Comparison of ENCODE assay signal across 19 mouse cellular contexts in the genomic region with DNA sequence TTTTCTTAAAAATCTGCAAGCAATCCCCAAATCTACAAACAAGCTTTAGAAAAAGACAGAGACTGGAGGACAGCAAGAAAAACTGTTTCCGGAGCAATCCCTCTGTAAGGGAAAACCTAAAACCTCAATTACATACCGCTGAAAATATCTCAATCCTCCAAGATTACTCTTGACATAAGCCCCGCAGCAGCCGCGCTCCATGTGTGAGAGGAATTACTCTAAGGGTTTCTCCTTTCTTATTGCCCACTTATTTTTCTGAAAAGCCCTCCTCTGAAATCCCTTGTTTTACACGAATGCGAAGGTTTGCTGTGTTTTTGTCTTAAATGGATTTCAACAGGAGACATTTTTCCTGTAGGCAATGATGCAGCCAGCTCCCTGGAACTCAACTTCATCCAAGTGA.
A peak's percentile ranks its signal among the peaks of the same experiment; 100 is the strongest.
DNase-seq lines count a peak whose midpoint lies in the region; ATAC-seq lines count a peak whose summit lies in the region.
"Had no signal": no experiment of that assay in that cellular context is flagged by ENCODE, and none has a peak within 500 bp of the region (broad histone marks: within the 10 kb centered on the region; RNA-seq: fewer than 3 reads in every experiment).

No protein-coding gene starts in this region.

- no peaks in the 10 kb centered on the region for H3K9me3 ChIP-seq in embryonic facial prominence, embryonic 12.5 days
- H3K9me3 ChIP-seq in embryonic facial prominence, embryonic 14.5 days (ENCODE audit: control insufficient read depth, low read length), result no peaks in the 10 kb centered on the region
- H3K9me3 ChIP-seq in kidney, embryonic 16.5 days (ENCODE audit: low read length), result no peaks in the 10 kb centered on the region
- H3K9me3 ChIP-seq: forebrain, embryonic 13.5 days; forebrain, embryonic 15.5 days had no signal

- no peak for ATAC-seq in embryonic facial prominence, embryonic 12.5 days (ENCODE audit: insufficient number of reproducible peaks, insufficient read depth, low FRiP score, low TSS enrichment)
- ATAC-seq in embryonic facial prominence, embryonic 14.5 days (ENCODE audit: low read depth), result no peak
- ATAC-seq in kidney, embryonic 16.5 days (ENCODE audit: low FRiP score, low TSS enrichment), result no peak
- ATAC-seq in cerebellum, adult (ENCODE audit: insufficient number of reproducible peaks, low FRiP score, low TSS enrichment), result no peak
- ATAC-seq: forebrain, embryonic 13.5 days; forebrain, embryonic 15.5 days; forebrain, postnatal 0 days had no signal

- intact Hi-C loops in heart, postnatal 36 days (cut with DNase I), result no loop called here

- DNase-seq in heart, adult 11 months, result peak; percentile 72
- no peak for DNase-seq in heart, postnatal 36 days
- peak; percentile 64 for DNase-seq in embryonic facial prominence, embryonic 14.5 days (ENCODE audit: low spot score)
- DNase-seq: adrenal gland, adult 2 months; adrenal gland, postnatal 10 days; adrenal gland, postnatal 25 days; cerebellum, adult 11 months; cerebellum, adult 18-20 months; cerebellum, adult 8-10 months; cerebellum, adult 9-11 months; cerebellum, postnatal 14 days; cerebellum, postnatal 36 days; embryo, embryonic 11 days; forebrain, postnatal 0 days had no signal

- H3K9ac ChIP-seq in embryonic facial prominence, embryonic 12.5 days, result no peak overlapping the region
- H3K9ac ChIP-seq in embryonic facial prominence, embryonic 14.5 days (ENCODE audit: low read depth, low read length), result no peak overlapping the region
- no peak overlapping the region for H3K9ac ChIP-seq in kidney, embryonic 16.5 days (replicated peaks; ENCODE audit: low read length)
- H3K9ac ChIP-seq: forebrain, embryonic 13.5 days; forebrain, embryonic 15.5 days; forebrain, postnatal 0 days had no signal

- WGBS in embryonic facial prominence, embryonic 12.5 days, result 55% methylated on average over 7 of the region's 7 CpGs
- 46% methylated on average over 7 of the region's 7 CpGs for WGBS in embryonic facial prominence, embryonic 14.5 days
- 88% methylated on average over 7 of the region's 7 CpGs for WGBS in kidney, embryonic 16.5 days

- H3K4me2 ChIP-seq in embryonic facial prominence, embryonic 12.5 days (replicated peaks), result no peak overlapping the region
- H3K4me2 ChIP-seq in embryonic facial prominence, embryonic 14.5 days (ENCODE audit: low read depth, low read length), result no peak overlapping the region
- H3K4me2 ChIP-seq in kidney, embryonic 16.5 days (replicated peaks; ENCODE audit: low read depth, low read length), result no peak overlapping the region
- H3K4me2 ChIP-seq: forebrain, embryonic 13.5 days; forebrain, embryonic 15.5 days had no signal

- no peak overlapping the region for H3K4me3 ChIP-seq in embryonic facial prominence, embryonic 12.5 days
- no peak overlapping the region for H3K4me3 ChIP-seq in embryonic facial prominence, embryonic 14.5 days (ENCODE audit: low read depth, low read length)
- no peak overlapping the region for H3K4me3 ChIP-seq in kidney, embryonic 16.5 days (ENCODE audit: low read length)
- H3K4me3 ChIP-seq: forebrain, embryonic 13.5 days; forebrain, embryonic 15.5 days had no signal

- H3K27me3 ChIP-seq in embryonic facial prominence, embryonic 12.5 days, result no peaks in the 10 kb centered on the region
- no peaks in the 10 kb centered on the region for H3K27me3 ChIP-seq in embryonic facial prominence, embryonic 14.5 days (replicated peaks; ENCODE audit: control insufficient read depth, insufficient read depth, low read length)
- H3K27me3 ChIP-seq in kidney, embryonic 16.5 days (ENCODE audit: insufficient read depth, low read length), result no peaks in the 10 kb centered on the region
- H3K27me3 ChIP-seq: forebrain, embryonic 13.5 days; forebrain, embryonic 15.5 days had no signal

- no peaks in the 10 kb centered on the region for H3K36me3 ChIP-seq in embryonic facial prominence, embryonic 12.5 days
- no peaks in the 10 kb centered on the region for H3K36me3 ChIP-seq in embryonic facial prominence, embryonic 14.5 days (ENCODE audit: control insufficient read depth, insufficient read depth, low read length)
- no peaks in the 10 kb centered on the region for H3K36me3 ChIP-seq in kidney, embryonic 16.5 days (ENCODE audit: insufficient read depth, low read length)
- H3K36me3 ChIP-seq: forebrain, embryonic 15.5 days had no signal

- 0 out of 2 replicates have a peak overlapping the region, but pooled peaks have one; percentile 43 for H3K27ac ChIP-seq in embryonic facial prominence, embryonic 12.5 days
- H3K27ac ChIP-seq in embryonic facial prominence, embryonic 14.5 days (replicated peaks; ENCODE audit: low read depth, low read length), result peak overlapping the region; percentile 42
- H3K27ac ChIP-seq in kidney, embryonic 16.5 days (ENCODE audit: low read length), result no peak overlapping the region
- H3K27ac ChIP-seq: forebrain, embryonic 13.5 days; forebrain, embryonic 15.5 days had no signal

- H3K4me1 ChIP-seq in embryonic facial prominence, embryonic 12.5 days, result no peaks in the 10 kb centered on the region; the same call in 1 of the 2 replicates
- H3K4me1 ChIP-seq in embryonic facial prominence, embryonic 14.5 days (ENCODE audit: control insufficient read depth, insufficient read depth, low read length), result peaks cover 6% of the 10 kb centered on the region; the same call in 1 of the 2 replicates
- H3K4me1 ChIP-seq in kidney, embryonic 16.5 days (ENCODE audit: insufficient read depth, low read length), result no peaks in the 10 kb centered on the region
- H3K4me1 ChIP-seq: forebrain, embryonic 13.5 days; forebrain, embryonic 15.5 days had no signal

Comparison
In these comparisons a context has a peak if more than half of its experiments do, and no peak if none do; other contexts are left out.
1. DNase-seq: peak in heart, adult 11 months (single experiment) and embryonic facial prominence, embryonic 14.5 days (single experiment); none in heart, postnatal 36 days (0 of 2).